In the genomic region with DNA sequence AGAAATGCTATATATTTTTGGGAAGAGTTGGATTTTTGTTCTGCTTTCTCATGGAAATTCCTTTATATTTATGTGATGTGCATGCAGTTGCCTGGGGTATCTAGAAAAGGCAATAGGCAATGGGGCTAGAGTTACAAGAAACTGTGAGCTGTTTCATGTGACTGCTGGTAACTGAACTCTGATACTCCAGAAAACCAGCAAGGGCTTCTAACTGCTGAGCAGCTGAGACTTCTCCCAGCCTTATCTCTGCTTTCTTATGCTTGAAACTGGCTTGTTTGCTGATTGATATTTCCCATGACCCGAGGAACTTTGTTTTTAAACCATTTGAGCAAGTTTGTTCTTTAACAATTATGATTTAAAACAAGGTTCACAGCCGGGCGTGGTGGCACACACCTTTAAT, we compare ENCODE assay signal across 17 mouse cellular contexts.
"Had no signal": no experiment of that assay in that cellular context is flagged by ENCODE, and none has a peak within 500 bp of the region (broad histone marks: within the 10 kb centered on the region; RNA-seq: fewer than 3 reads in every experiment).

No protein-coding gene starts in this region.

- H3K9ac ChIP-seq: liver, embryonic 15.5 days; liver, postnatal 0 days; lung, embryonic 15.5 days; midbrain, embryonic 13.5 days; midbrain, embryonic 15.5 days; neural tube, embryonic 12.5 days had no signal

- H3K27me3 ChIP-seq: liver, embryonic 15.5 days; lung, embryonic 15.5 days; megakaryocyte, embryonic 14.5 days; midbrain, embryonic 13.5 days; midbrain, embryonic 15.5 days; neural tube, embryonic 12.5 days had no signal

- H3K4me1 ChIP-seq: liver, embryonic 15.5 days; lung, embryonic 15.5 days; megakaryocyte, embryonic 14.5 days; midbrain, embryonic 13.5 days; midbrain, embryonic 15.5 days; neural tube, embryonic 12.5 days had no signal

- H3K4me2 ChIP-seq: liver, embryonic 15.5 days; lung, embryonic 15.5 days; midbrain, embryonic 11.5 days; midbrain, embryonic 13.5 days; midbrain, embryonic 15.5 days; neural tube, embryonic 12.5 days had no signal

- ATAC-seq: liver, postnatal 0 days; lung, postnatal 0 days; midbrain, embryonic 13.5 days; midbrain, embryonic 15.5 days had no signal

- H3K9me3 ChIP-seq: liver, embryonic 15.5 days; lung, embryonic 15.5 days; megakaryocyte, embryonic 14.5 days; midbrain, embryonic 13.5 days; midbrain, embryonic 15.5 days; neural tube, embryonic 12.5 days had no signal

- H3K27ac ChIP-seq: liver, embryonic 15.5 days; lung, embryonic 15.5 days; macrophage; midbrain, embryonic 13.5 days; midbrain, embryonic 15.5 days; neural tube, embryonic 12.5 days had no signal

- H3K4me3 ChIP-seq: liver, embryonic 15.5 days; lung, embryonic 15.5 days; megakaryocyte, embryonic 14.5 days; midbrain, embryonic 13.5 days; midbrain, embryonic 15.5 days; neural tube, embryonic 12.5 days had no signal

- H3K36me3 ChIP-seq: liver, embryonic 15.5 days; lung, embryonic 15.5 days; midbrain, embryonic 13.5 days; midbrain, embryonic 15.5 days; neural tube, embryonic 12.5 days had no signal

- DNase-seq: liver, postnatal 0 days; lung, adult 2 months; lung, postnatal 14 days; lung, postnatal 36 days; right cerebral cortex, postnatal 14 days; thymus, adult 18-20 months; thymus, postnatal 14 days; thymus, postnatal 36 days had no signal
